Mouse (Mus musculus) E14TG2a.4 (cell line): Measurements from ENCODE around the gene Luc7l3.
A peak's percentile ranks its signal among the peaks of the same experiment; 100 is the strongest.
"Not testable (repeated sequence)": the region's sequence is repeated elsewhere in the genome, so short reads cannot be mapped to it uniquely, and the experiment has no call there.

Source experiments
- H3K27me3 ChIP-seq: 2 replicates; pipeline ENCODE4 v1.6.1; 2014; ENCODE audit warnings: low read length, control low read depth; ENCODE audit not compliant: insufficient read depth
- H3K36me3 ChIP-seq: 2 replicates; pipeline ENCODE4 v1.6.1; 2014; ENCODE audit warnings: low read length, control low read depth; ENCODE audit not compliant: insufficient read depth
- H3K4me1 ChIP-seq: replicated peaks from 2 replicates; pipeline ENCODE4 v1.6.1; 2014; ENCODE audit warnings: low read depth, low read length, control low read depth
- H3K4me3 ChIP-seq: replicated peaks from 2 replicates; pipeline ENCODE4 v1.5.1; 2014; ENCODE audit warnings: mild to moderate bottlenecking, low read length
- H3K9me3 ChIP-seq: 2 replicates; pipeline ENCODE4 v1.6.1; 2014; ENCODE audit warnings: low read length, control low read depth
- CTCF ChIP-seq: conservative IDR thresholded peaks from 2 replicates; pipeline ENCODE4 v1.5.1; 2014; ENCODE audit warnings: low read length
- NANOG ChIP-seq: IDR thresholded peaks from 2 replicates; pipeline ENCODE4 v1.6.1; 2014; ENCODE audit warnings: borderline replicate concordance, low read length, mixed read lengths
- POU5F1 ChIP-seq: IDR thresholded peaks from 2 replicates; pipeline ENCODE4 v1.6.1; 2014; ENCODE audit warnings: low read length, borderline replicate concordance

The Luc7l3 gene

DNA sequence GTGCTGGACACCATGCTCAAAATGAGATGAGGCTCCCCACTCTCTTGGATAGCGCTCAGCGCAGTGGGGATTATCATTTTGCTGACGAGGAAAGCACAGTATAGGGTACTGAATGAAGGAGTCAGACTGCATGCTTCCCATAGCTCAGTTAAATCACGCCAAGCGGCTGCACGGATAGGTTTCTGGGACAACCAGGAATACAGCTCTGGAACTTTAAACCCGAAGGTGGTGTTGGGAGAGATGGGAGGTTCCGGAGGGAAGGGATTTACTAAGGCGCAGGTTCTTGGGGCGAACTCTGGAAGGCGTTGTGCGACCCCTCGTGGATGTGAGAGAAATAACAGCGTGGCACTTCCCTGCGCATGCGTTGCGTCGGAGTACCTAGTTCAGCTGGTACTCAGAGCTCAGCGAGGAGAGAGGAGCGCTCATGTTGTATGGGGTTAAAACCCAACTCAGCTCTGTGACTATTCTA lies 44.9 kb downstream of the Luc7l3 start:
- Histone ChIP-seq H3K4me3 (0 out of 2 replicates have a peak overlapping the region, but pooled peaks have one; percentile 11), H3K27me3 (0 out of 2 replicates have a peak, but pooled peaks cover 2% of the 10 kb centered on the region), H3K36me3 (peaks cover 8% of the 10 kb centered on the region), H3K9me3 (peaks cover 13% of the 10 kb centered on the region), H3K4me1 (peaks cover 32% of the 10 kb centered on the region)
- peak; percentile 89 for TF ChIP-seq CTCF
- no peak for TF ChIP-seq NANOG

GRCm38 (mm10) chr11:94275686-94276085 lies 46.1 kb downstream of the Luc7l3 start:
- Histone ChIP-seq H3K9me3 (peaks cover 13% of the 10 kb centered on the region), H3K4me3 (no peak overlapping the region), H3K4me1 (peaks cover 26% of the 10 kb centered on the region), H3K27me3 (0 out of 2 replicates have a peak, but pooled peaks cover 2% of the 10 kb centered on the region), H3K36me3 (no peaks in the 10 kb centered on the region)
- TF ChIP-seq POU5F1 (no peak), NANOG (no peak), CTCF (no peak)

GRCm38 (mm10) chr11:94275226-94275625 lies 46.6 kb downstream of the Luc7l3 start:
- Histone ChIP-seq H3K4me3 (no peak overlapping the region), H3K4me1 (peaks cover 24% of the 10 kb centered on the region), H3K9me3 (peaks cover 13% of the 10 kb centered on the region), H3K27me3 (0 out of 2 replicates have a peak, but pooled peaks cover 2% of the 10 kb centered on the region), H3K36me3 (no peaks in the 10 kb centered on the region)
- TF ChIP-seq CTCF (no peak), NANOG (no peak), POU5F1 (no peak)

DNA sequence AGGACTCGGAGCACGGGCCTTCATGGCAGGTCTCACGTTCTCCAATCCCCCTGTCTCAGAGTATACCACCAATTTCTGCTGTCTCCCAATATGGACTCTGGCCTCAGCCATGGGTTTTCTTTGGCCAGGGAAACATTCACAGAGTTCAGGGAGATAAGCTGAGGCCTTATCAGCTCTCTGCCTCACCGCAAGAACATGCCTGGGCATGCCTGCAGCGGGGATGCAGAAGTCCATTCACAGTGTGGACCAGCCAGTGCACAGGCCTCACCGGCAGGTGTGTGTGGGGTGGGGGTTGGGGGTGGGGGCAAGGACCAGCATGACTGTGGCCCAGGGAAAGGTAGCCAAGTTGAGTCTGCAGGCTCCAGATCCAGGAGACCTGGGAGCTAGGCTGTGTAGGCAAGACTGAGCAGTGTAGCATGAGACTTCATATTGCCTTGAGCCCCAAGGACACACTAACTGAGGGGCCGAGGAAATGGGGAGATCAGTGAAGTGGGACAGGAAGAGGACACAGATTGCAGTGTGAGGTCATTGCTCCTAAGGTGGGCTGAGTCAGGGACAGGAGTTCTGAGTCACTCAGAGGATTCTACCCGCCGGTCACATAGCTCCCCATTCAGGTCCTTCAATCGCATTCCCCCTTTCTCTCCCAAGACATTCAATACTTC lies 47.5 kb downstream of the Luc7l3 start:
- no peak for TF ChIP-seq POU5F1
- TF ChIP-seq CTCF = no peak
- no peak overlapping the region for H3K4me3 ChIP-seq
- H3K27me3 ChIP-seq = 0 out of 2 replicates have a peak, but pooled peaks cover 2% of the 10 kb centered on the region
- H3K4me1 ChIP-seq = peaks cover 32% of the 10 kb centered on the region
- H3K9me3 ChIP-seq = peaks cover 13% of the 10 kb centered on the region
- no peaks in the 10 kb centered on the region for H3K36me3 ChIP-seq

DNA sequence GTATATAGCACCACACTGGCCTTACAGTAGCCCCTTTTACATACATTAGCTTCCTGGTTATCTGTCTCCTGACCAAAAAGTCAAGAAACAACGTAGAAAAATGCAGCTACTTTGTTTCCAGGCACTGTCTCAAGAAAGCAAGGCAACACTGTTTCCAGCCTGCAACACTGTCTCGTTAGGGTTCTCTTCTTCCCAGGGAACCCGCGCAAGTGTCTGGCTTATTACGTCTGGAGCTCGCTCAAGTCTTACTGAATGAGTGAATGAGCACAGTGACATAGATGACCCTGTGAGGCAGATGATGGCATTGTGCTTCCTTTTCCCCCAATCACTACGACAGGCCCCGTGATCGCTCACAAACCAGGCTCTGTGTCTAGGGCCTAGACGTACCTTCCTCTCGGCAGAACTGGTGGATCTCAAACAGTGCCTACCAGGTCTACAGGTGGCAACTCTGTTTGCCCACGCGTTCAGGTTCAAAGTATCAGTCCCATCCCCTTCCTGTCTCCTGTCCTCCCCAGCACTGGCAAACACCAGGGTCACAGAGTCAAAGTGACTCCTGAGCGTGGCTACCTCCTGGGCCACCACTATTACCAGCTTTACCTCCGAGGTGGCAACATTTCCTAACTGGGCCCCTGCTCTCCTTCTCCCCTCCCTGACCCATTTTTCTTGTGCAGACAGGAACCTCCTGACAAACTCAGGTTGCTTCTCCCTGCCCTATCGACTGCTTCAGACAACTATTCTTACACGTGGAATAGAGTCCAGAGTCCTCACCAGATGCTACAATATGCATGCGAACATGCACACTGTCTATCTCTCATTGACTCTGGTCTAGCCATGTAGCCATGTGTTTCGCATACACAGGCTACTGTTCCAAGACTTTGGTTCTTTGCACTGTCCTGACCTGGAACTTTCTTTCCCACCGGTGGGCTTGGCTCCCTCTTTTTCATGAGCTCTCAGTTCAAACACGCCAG lies 48.5 kb downstream of the Luc7l3 start:
- peaks cover 13% of the 10 kb centered on the region for H3K9me3 ChIP-seq
- 0 out of 2 replicates have a peak, but pooled peaks cover 2% of the 10 kb centered on the region for H3K27me3 ChIP-seq
- H3K4me3 ChIP-seq = no peak overlapping the region
- H3K36me3 ChIP-seq = no peaks in the 10 kb centered on the region
- TF ChIP-seq NANOG = no peak
- no peak for TF ChIP-seq CTCF
- TF ChIP-seq POU5F1 = no peak
- peaks cover 33% of the 10 kb centered on the region for H3K4me1 ChIP-seq

DNA sequence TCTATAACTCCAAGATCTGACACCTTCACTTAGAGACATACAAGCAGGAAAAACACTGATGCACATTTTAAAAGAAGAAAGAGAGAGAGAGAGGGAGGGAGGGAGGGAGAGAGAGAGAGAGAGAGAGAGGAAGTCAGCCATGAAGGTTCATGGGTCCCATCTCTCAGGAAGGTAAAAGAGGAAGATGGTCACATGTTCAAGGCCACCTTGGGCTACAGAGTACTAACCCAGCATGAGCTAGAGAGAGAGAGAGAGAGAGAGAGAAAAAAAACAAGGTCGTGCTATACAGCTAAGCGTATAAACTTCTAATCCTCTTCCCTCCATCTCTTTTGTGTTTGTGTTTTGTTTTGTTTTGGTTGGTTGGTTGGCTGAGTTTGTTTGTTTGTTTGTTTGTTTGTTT lies 50.8 kb downstream of the Luc7l3 start:
- no peak overlapping the region for H3K4me3 ChIP-seq

GRCm38 (mm10) chr11:94269906-94270305 lies 51.9 kb downstream of the Luc7l3 start:
- no peak for TF ChIP-seq POU5F1
- no peak for TF ChIP-seq NANOG
- TF ChIP-seq CTCF = no peak

More for the DNA sequence above, 50.8 kb downstream of the Luc7l3 start:
- Histone ChIP-seq H3K4me1 (peaks cover 31% of the 10 kb centered on the region), H3K27me3 (no peaks in the 10 kb centered on the region), H3K9me3 (peaks cover 13% of the 10 kb centered on the region), H3K36me3 (no peaks in the 10 kb centered on the region)
- TF ChIP-seq NANOG (no peak), CTCF (no peak), POU5F1 (no peak)

DNA sequence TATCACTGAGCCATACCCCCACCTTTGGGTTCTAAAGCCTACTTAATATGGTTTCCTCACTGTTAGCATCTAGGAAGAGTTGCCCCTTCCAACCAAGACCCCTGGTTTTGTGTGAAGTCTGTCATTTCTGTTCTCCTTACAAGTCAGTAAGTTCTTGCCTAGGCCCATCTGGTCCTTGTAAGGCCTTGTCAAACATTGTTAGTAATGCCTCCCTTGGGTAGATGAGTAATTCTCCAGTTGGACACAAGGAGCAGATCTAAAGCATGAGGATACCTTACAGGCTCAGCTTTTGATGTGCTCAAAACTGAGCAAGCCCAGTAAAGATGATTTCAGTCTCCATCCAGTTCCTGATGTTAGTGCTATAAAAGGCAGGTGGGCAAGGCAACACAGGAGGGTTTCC lies 53.0 kb downstream of the Luc7l3 start:
- Histone ChIP-seq H3K27me3 (no peaks in the 10 kb centered on the region), H3K4me3 (no peak overlapping the region), H3K4me1 (peaks cover 35% of the 10 kb centered on the region), H3K9me3 (peaks cover 9% of the 10 kb centered on the region), H3K36me3 (no peaks in the 10 kb centered on the region)
- no peak for TF ChIP-seq NANOG

More at GRCm38 (mm10) chr11:94269906-94270305, 51.9 kb downstream of the Luc7l3 start:
- H3K4me1 ChIP-seq = peaks cover 33% of the 10 kb centered on the region
- H3K36me3 ChIP-seq = no peaks in the 10 kb centered on the region
- H3K27me3 ChIP-seq = no peaks in the 10 kb centered on the region
- H3K4me3 ChIP-seq = no peak overlapping the region
- H3K9me3 ChIP-seq = peaks cover 13% of the 10 kb centered on the region

DNA sequence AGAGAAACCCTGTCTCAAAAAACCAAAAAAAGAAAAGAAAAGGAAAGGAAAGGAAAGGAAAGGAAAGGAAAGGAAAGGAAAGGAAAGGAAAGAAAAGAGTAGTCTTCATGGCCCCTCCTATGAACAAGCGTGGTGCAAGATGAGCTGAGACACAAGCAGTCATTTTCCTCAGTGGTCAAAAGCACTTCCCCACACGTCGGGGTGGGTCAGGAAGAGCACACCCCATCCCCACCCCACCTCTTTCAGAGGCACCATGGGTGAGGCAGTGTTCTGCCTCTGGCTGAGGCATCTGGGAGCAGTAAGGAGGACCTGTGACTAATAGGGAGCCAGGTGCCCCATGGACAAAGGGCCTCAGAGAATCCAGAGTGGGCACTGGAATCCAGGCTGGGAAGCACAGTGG lies 55.6 kb downstream of the Luc7l3 start:
- not testable (repeated sequence) for H3K27me3 ChIP-seq, H3K9me3 ChIP-seq
- peaks cover 39% of the 10 kb centered on the region for H3K4me1 ChIP-seq

More for the DNA sequence above, 55.6 kb downstream of the Luc7l3 start:
- H3K36me3 ChIP-seq, H3K4me3 ChIP-seq: not testable (repeated sequence)
